In genomic region chr17:83165140-83165539, GRCm38 (mm10) we compare ENCODE assay signal across 26 mouse cellular contexts. TPM values are rescaled to one million over a fixed set of nuclear protein-coding genes. Genes with fewer than 3 reads are reported as not detected.
DNase-seq lines count a peak whose midpoint lies in the region; ATAC-seq lines count a peak whose summit lies in the region.
"Had no signal": no experiment of that assay in that cellular context is flagged by ENCODE, and none has a peak within 500 bp of the region (broad histone marks: within the 10 kb centered on the region; RNA-seq: fewer than 3 reads in every experiment).

No protein-coding gene starts in this region.

- no peak overlapping the region for H3K27ac ChIP-seq in intestine, embryonic 14.5 days (ENCODE audit: low read depth)
- H3K27ac ChIP-seq in intestine, embryonic 16.5 days (ENCODE audit: low read length): no peak overlapping the region
- H3K27ac ChIP-seq in embryonic facial prominence, embryonic 11.5 days (replicated peaks; ENCODE audit: low read depth, low read length): no peak overlapping the region
- H3K27ac ChIP-seq: embryonic facial prominence, embryonic 13.5 days; forebrain, embryonic 15.5 days; heart, adult 2 months; hindbrain, embryonic 14.5 days; limb, embryonic 12.5 days; liver, embryonic 15.5 days; midbrain, embryonic 10.5 days; midbrain, embryonic 15.5 days; neural tube, embryonic 15.5 days had no signal

- WGBS in intestine, embryonic 14.5 days: 49% methylated on average over 4 of the region's 4 CpGs
- WGBS in intestine, embryonic 16.5 days: 64% methylated on average over 4 of the region's 4 CpGs
- 22% methylated on average over 4 of the region's 4 CpGs for WGBS in embryonic facial prominence, embryonic 11.5 days

- H3K4me1 ChIP-seq in intestine, embryonic 14.5 days (replicated peaks; ENCODE audit: control insufficient read depth, insufficient read depth, low read length): peaks cover 22% of the 10 kb centered on the region
- H3K4me1 ChIP-seq in intestine, embryonic 16.5 days (ENCODE audit: control insufficient read depth, insufficient read depth, low read length): peaks cover 20% of the 10 kb centered on the region
- H3K4me1 ChIP-seq in embryonic facial prominence, embryonic 11.5 days (ENCODE audit: control insufficient read depth, insufficient read depth, low read length): peaks cover 3% of the 10 kb centered on the region
- H3K4me1 ChIP-seq: liver, embryonic 15.5 days had no signal

- DNase-seq in intestine, embryonic 14.5 days (ENCODE audit: low spot score): no peak
- DNase-seq in R1 (ENCODE audit: low read depth, low spot score): peak; percentile 33
- peak; percentile 68 for DNase-seq in embryo, embryonic 10 days (ENCODE audit: low spot score)
- peak; percentile 38 for DNase-seq in embryonic facial prominence, embryonic 11.5 days (ENCODE audit: low spot score)
- DNase-seq in cerebellum, postnatal 14 days: no peak
- DNase-seq in adrenal gland, adult 2 months: no peak
- DNase-seq: adrenal gland, postnatal 10 days; B cell, adult 2 months; cerebellum, adult 11 months; cerebellum, adult 9-10 months; heart, adult 2 months; heart, postnatal 36 days; lung, embryonic 14.5 days; lung, postnatal 14 days; spleen, adult 18-20 months; thymus, postnatal 14 days had no signal

- H3K36me3 ChIP-seq in intestine, embryonic 14.5 days (ENCODE audit: control insufficient read depth, insufficient read depth, low read length): no peaks in the 10 kb centered on the region
- H3K36me3 ChIP-seq in intestine, embryonic 16.5 days (ENCODE audit: control insufficient read depth, insufficient read depth, low read length): no peaks in the 10 kb centered on the region
- H3K36me3 ChIP-seq in embryonic facial prominence, embryonic 11.5 days (replicated peaks; ENCODE audit: control insufficient read depth, insufficient read depth, low read depth, low read length): no peaks in the 10 kb centered on the region
- H3K36me3 ChIP-seq: embryonic facial prominence, embryonic 13.5 days; forebrain, embryonic 10.5 days; forebrain, embryonic 15.5 days; limb, embryonic 12.5 days; liver, embryonic 15.5 days; midbrain, embryonic 10.5 days; midbrain, embryonic 15.5 days; neural tube, embryonic 15.5 days had no signal

- ATAC-seq in intestine, embryonic 14.5 days (replicated peaks; ENCODE audit: low FRiP score, low TSS enrichment, low read depth): 0 out of 2 replicates have a peak, but pooled peaks have one; percentile 38
- ATAC-seq in intestine, embryonic 16.5 days: no peak
- ATAC-seq in embryonic facial prominence, embryonic 11.5 days (replicated peaks; ENCODE audit: insufficient number of reproducible peaks, low FRiP score, low TSS enrichment, low read depth): no peak
- ATAC-seq: midbrain, embryonic 15.5 days had no signal

- H3K9me3 ChIP-seq in intestine, embryonic 14.5 days (ENCODE audit: control insufficient read depth, low read length): no peaks in the 10 kb centered on the region
- no peaks in the 10 kb centered on the region for H3K9me3 ChIP-seq in intestine, embryonic 16.5 days (ENCODE audit: control insufficient read depth, low read length)
- H3K9me3 ChIP-seq in embryonic facial prominence, embryonic 11.5 days (replicated peaks; ENCODE audit: control insufficient read depth, low read length): no peaks in the 10 kb centered on the region
- H3K9me3 ChIP-seq: embryonic facial prominence, embryonic 13.5 days; forebrain, embryonic 10.5 days; forebrain, embryonic 15.5 days; liver, embryonic 15.5 days; midbrain, embryonic 10.5 days; midbrain, embryonic 15.5 days; neural tube, embryonic 15.5 days had no signal

- H3K27me3 ChIP-seq in intestine, embryonic 14.5 days (replicated peaks; ENCODE audit: control insufficient read depth, insufficient read depth, low read length): 0 out of 2 replicates have a peak, but pooled peaks cover 3% of the 10 kb centered on the region
- no peaks in the 10 kb centered on the region for H3K27me3 ChIP-seq in intestine, embryonic 16.5 days (replicated peaks; ENCODE audit: control insufficient read depth, insufficient read depth, low read length)
- no peaks in the 10 kb centered on the region for H3K27me3 ChIP-seq in embryonic facial prominence, embryonic 11.5 days (ENCODE audit: control insufficient read depth, insufficient read depth, low read length)
- H3K27me3 ChIP-seq: liver, embryonic 15.5 days had no signal

- no peak overlapping the region for H3K4me3 ChIP-seq in intestine, embryonic 14.5 days (ENCODE audit: low read depth, low read length)
- H3K4me3 ChIP-seq in intestine, embryonic 16.5 days (ENCODE audit: low read length): no peak overlapping the region
- H3K4me3 ChIP-seq in embryonic facial prominence, embryonic 11.5 days (ENCODE audit: low read depth, low read length): no peak overlapping the region
- H3K4me3 ChIP-seq: embryonic facial prominence, embryonic 13.5 days; forebrain, embryonic 10.5 days; forebrain, embryonic 15.5 days; heart, adult 2 months; limb, embryonic 12.5 days; liver, embryonic 15.5 days; midbrain, embryonic 10.5 days; midbrain, embryonic 15.5 days; neural tube, embryonic 15.5 days had no signal

- no peak overlapping the region for H3K4me2 ChIP-seq in intestine, embryonic 14.5 days (ENCODE audit: low read length)
- H3K4me2 ChIP-seq in intestine, embryonic 16.5 days (ENCODE audit: low read depth, low read length): no peak overlapping the region
- no peak overlapping the region for H3K4me2 ChIP-seq in embryonic facial prominence, embryonic 11.5 days (ENCODE audit: low read depth, low read length)
- H3K4me2 ChIP-seq: embryonic facial prominence, embryonic 13.5 days; forebrain, embryonic 15.5 days; hindbrain, embryonic 14.5 days; limb, embryonic 12.5 days; liver, embryonic 15.5 days; lung, embryonic 14.5 days; midbrain, embryonic 15.5 days; neural tube, embryonic 15.5 days had no signal

- no peak overlapping the region for H3K9ac ChIP-seq in intestine, embryonic 14.5 days (ENCODE audit: low read length)
- no peak overlapping the region for H3K9ac ChIP-seq in intestine, embryonic 16.5 days (ENCODE audit: low read depth, low read length)
- H3K9ac ChIP-seq in embryonic facial prominence, embryonic 11.5 days (replicated peaks; ENCODE audit: low read length): no peak overlapping the region
- H3K9ac ChIP-seq: embryonic facial prominence, embryonic 13.5 days; forebrain, embryonic 15.5 days; hindbrain, embryonic 14.5 days; limb, embryonic 12.5 days; liver, embryonic 15.5 days; lung, embryonic 14.5 days; midbrain, embryonic 15.5 days; neural tube, embryonic 15.5 days had no signal

RNA-seq across cellular contexts. Expression of gene Pkdcc, which starts 50.0 kb away (rescaled TPM):
- 33.3 and 44.2 TPM in 2 replicates for polyA plus RNA-seq in intestine, embryonic 14.5 days (2014; fragmentation: Nextera tagmentation; extraction: Ambion mirVana)
- polyA plus RNA-seq in intestine, embryonic 16.5 days (2015; fragmentation: Nextera tagmentation; extraction: Ambion mirVana): 18.3 and 18.7 TPM in 2 replicates
- polyA plus RNA-seq in embryonic facial prominence, embryonic 11.5 days (2014; fragmentation: Nextera tagmentation; extraction: Ambion mirVana): 23.4 and 24.5 TPM in 2 replicates
- total RNA-seq in adrenal gland, adult 2 months (2021): 10 to 100 TPM; 48.7 to 77.8 TPM
- 437 and 633 TPM in 2 replicates for polyA plus RNA-seq in adrenal gland, adult 2 months (2012; rRNA removed)

Comparison
In these comparisons a context has a peak if more than half of its experiments do, and no peak if none do; other contexts are left out.
1. DNase-seq: peak in R1 (single experiment), embryo, embryonic 10 days (single experiment) and embryonic facial prominence, embryonic 11.5 days (single experiment); none in intestine, embryonic 14.5 days (single experiment), cerebellum, postnatal 14 days (0 of 2) and adrenal gland, adult 2 months (single experiment).